Mouse (Mus musculus) adrenal gland, postnatal 36 days (tissue): ENCODE results near the gene Fgd4. TPM values are rescaled to one million over a fixed set of nuclear protein-coding genes. Genes with fewer than 3 reads are reported as not detected.

ENCODE experiments used
- total RNA-seq, 2 experiments: library from RNA; stranded (reverse); gene quantifications; 2 replicates each; pipeline ENCODE4 v1.2.3; 2021

Gene Fgd4
- total RNA-seq, 2 experiments from 2014 or later = 9.2 to 16.2 TPM

Other genes with a start within 250 kb of the Fgd4 start
- gene Dnm1l, start 241.6 kb downstream of the Fgd4 start, total RNA-seq = 10 to 100 TPM; 69.7 to 80.7 TPM
- under 1 TPM in 1 of 2 experiments, not detected in 1; 0.23 TPM for gene Olfr19, start 75.9 kb upstream of the Fgd4 start, total RNA-seq
- gene Spag6l, start 228.9 kb upstream of the Fgd4 start, total RNA-seq = under 1 TPM; 0.10 to 0.30 TPM